ENCODE assay signal across 12 mouse cellular contexts in the genomic region with DNA sequence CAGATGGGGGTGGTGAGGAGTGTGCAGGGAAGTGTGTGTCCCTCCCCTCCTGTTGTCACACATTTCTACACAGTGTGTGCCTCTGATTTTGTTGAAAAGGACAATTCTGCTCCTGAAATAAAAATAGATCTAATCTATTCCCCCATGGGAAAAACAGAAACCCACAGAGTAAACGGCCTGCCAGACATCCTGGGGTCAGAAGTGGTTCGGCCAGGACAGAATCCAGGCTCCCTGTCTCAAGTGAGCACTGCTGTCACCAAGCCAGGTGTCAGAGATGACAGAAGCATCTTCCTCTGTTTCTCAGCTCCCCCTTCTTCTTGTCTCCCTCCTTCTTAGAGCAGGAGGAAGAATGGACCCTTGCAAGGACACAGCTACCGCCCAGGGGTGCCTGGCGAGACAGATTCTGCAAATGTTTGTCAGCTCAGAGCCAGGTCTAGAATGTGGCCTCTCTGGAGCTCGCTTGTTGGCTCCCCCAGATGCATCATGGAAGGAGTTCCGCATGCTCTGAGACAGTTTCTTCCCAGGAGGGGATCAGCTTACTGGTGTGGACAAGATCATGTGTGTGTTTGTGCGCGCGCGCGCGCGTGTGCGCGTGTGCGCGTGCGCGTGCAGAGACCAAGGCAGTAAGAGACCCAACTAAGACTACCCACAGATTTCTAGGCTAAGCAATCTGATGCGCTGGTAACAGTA. TPM values are rescaled to one million over a fixed set of nuclear protein-coding genes. Genes with fewer than 3 reads are reported as not detected.
A peak's percentile ranks its signal among the peaks of the same experiment; 100 is the strongest.
DNase-seq lines count a peak whose midpoint lies in the region; ATAC-seq and TF ChIP-seq lines count a peak whose summit lies in the region.
"Had no signal": no experiment of that assay in that cellular context is flagged by ENCODE, and none has a peak within 500 bp of the region (broad histone marks: within the 10 kb centered on the region; RNA-seq: fewer than 3 reads in every experiment).

No protein-coding gene starts in this region.

- DNase-seq in kidney, postnatal 0 days (ENCODE audit: low spot score): no peak
- no peak for DNase-seq in kidney, postnatal 14 days
- peak; percentile 59 for DNase-seq in adipocyte (ENCODE audit: low spot score)
- peak; percentile 66 for DNase-seq in gastrocnemius, adult 2 months
- DNase-seq in heart, postnatal 14 days: peak; percentile 36 to 43
- no peak for DNase-seq in retina, postnatal 1 day
- DNase-seq in cerebellum, adult 2 months: no peak
- no peak for DNase-seq in lung, postnatal 4 days
- DNase-seq: cerebellum, adult 18-20 months; thymus, postnatal 4 days had no signal

- no peaks in the 10 kb centered on the region for H3K27me3 ChIP-seq in kidney, postnatal 0 days (ENCODE audit: insufficient read depth, low read length)
- H3K27me3 ChIP-seq in cerebellum, adult 2 months (ENCODE audit: control insufficient read depth, insufficient read depth, low read length): no peaks in the 10 kb centered on the region

- intact Hi-C loops in gastrocnemius, adult 2 months (cut with DNase I): no loop called here
- intact Hi-C loops in heart, postnatal 14 days (cut with DNase I): no loop called here

- no peak overlapping the region for H3K4me2 ChIP-seq in kidney, postnatal 0 days (ENCODE audit: low read length)

- peaks cover 19% of the 10 kb centered on the region; the same call in 1 of the 2 replicates for H3K4me1 ChIP-seq in kidney, postnatal 0 days (replicated peaks; ENCODE audit: insufficient read depth, low read length)
- peaks cover 10% of the 10 kb centered on the region for H3K4me1 ChIP-seq in cerebellum, adult 2 months (ENCODE audit: control insufficient read depth, insufficient read depth, low read length)

- H3K36me3 ChIP-seq in kidney, postnatal 0 days (ENCODE audit: insufficient read depth, low read length): no peaks in the 10 kb centered on the region

- TF ChIP-seq CTCF in kidney, postnatal 0 days (IDR thresholded peaks at IDR 0.05; ENCODE audit: low read depth): no peak
- TF ChIP-seq CTCF in gastrocnemius, adult 2 months (IDR thresholded peaks at IDR 0.05): no peak
- TF ChIP-seq CTCF in cerebellum, adult 2 months (IDR thresholded peaks at IDR 0.05; ENCODE audit: borderline replicate concordance, insufficient read depth, low read depth, low read length): no peak

- peak overlapping the region; percentile 19; the same call in 1 of the 2 replicates for H3K27ac ChIP-seq in kidney, postnatal 0 days
- peak overlapping the region; percentile 77 for H3K27ac ChIP-seq in gastrocnemius, adult 2 months
- H3K27ac ChIP-seq in cerebellum, adult 2 months (ENCODE audit: insufficient read depth, low read length): no peak overlapping the region

- 75% methylated on average over 20 of the region's 20 CpGs for WGBS in kidney, postnatal 0 days
- 86% methylated on average over 20 of the region's 20 CpGs for WGBS in cerebellum, adult 2 months

- no peaks in the 10 kb centered on the region for H3K9me3 ChIP-seq in kidney, postnatal 0 days (replicated peaks; ENCODE audit: low read length)

- peak; percentile 57 for ATAC-seq in kidney, postnatal 0 days (replicated peaks; ENCODE audit: low FRiP score, low read depth)

- H3K4me3 ChIP-seq in kidney, postnatal 0 days (replicated peaks; ENCODE audit: low read depth, low read length): no peak overlapping the region
- H3K4me3 ChIP-seq in gastrocnemius, adult 2 months: peak overlapping the region; percentile 35
- no peak overlapping the region for H3K4me3 ChIP-seq in cerebellum, adult 2 months (replicated peaks; ENCODE audit: insufficient read depth, low read depth, low read length)
- H3K4me3 ChIP-seq: megakaryocyte, embryonic 14.5 days had no signal

- no peak for TF ChIP-seq POLR2A in cerebellum, adult 2 months (IDR thresholded peaks at IDR 0.05; ENCODE audit: borderline replicate concordance, insufficient read depth, low read length)

- no peak overlapping the region for H3K9ac ChIP-seq in kidney, postnatal 0 days (ENCODE audit: low read depth, low read length)

RNA-seq across cellular contexts. Expression of gene Serp2, which starts 29.5 kb away (rescaled TPM):
- 13.1 and 13.7 TPM in 2 replicates for polyA plus RNA-seq in kidney, postnatal 0 days (2015; fragmentation: Nextera tagmentation; extraction: Ambion mirVana)
- total RNA-seq in gastrocnemius, adult 2 months (2021): under 1 TPM in 1 of 2 experiments, not detected in 1; 0.64 TPM
- total RNA-seq in heart, postnatal 14 days (2021): 1 to 10 TPM in 1 of 2 experiments, under 1 TPM in 1; 0.68 to 1.0 TPM
- polyA plus RNA-seq in cerebellum, adult 2 months (2012; rRNA removed): 173 and 177 TPM in 2 replicates
- polyA plus RNA-seq: liver, adult 2 months had no signal

Comparison
In these comparisons a context has a peak if more than half of its experiments do, and no peak if none do; other contexts are left out.
1. DNase-seq: peak in adipocyte (single experiment), gastrocnemius, adult 2 months (single experiment) and heart, postnatal 14 days (2 of 2); none in kidney, postnatal 0 days (single experiment), kidney, postnatal 14 days (single experiment), retina, postnatal 1 day (single experiment), cerebellum, adult 2 months (0 of 2) and lung, postnatal 4 days (0 of 2).